Mouse (Mus musculus): ENCODE data around the gene Mapkap1. TPM values are rescaled to one million over a fixed set of nuclear protein-coding genes. Genes with fewer than 3 reads are reported as not detected.
"Not testable (repeated sequence)": the region's sequence is repeated elsewhere in the genome, so short reads cannot be mapped to it uniquely, and the experiment has no call there.

The Mapkap1 gene
- total RNA-seq, 2 experiments from 2014 or later = 61.2 to 64.2 TPM

DNA sequence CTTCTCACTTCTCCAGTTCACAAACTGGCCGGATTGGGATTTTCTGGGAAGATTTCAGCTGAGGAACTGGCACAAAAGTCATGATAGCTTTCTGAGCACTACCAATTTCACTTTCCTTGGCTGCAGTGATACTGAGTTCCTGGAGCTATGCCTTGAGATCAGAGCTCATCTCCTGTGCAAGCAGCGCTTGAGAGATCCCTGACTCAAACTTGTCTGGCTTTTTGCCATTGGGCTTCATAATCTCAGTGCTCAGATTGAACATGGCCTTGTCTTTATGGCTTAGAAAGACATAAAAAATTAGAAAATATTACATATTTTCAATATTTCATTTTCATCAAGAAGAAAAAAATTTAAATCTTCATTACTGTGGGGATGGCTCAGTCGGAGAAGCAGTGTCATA lies 29.8 kb downstream of the Mapkap1 start:
- Histone ChIP-seq H3K27ac (no peak overlapping the region), H3K4me3 (no peak overlapping the region)
- intact Hi-C loops (cut with DNase I) = no loop called here
- TF ChIP-seq CTCF (IDR thresholded peaks at IDR 0.05) = no peak
- no peak for DNase-seq (ENCODE audit: extremely low spot score in 1 of 2, low spot score in 2 of 2)

DNA sequence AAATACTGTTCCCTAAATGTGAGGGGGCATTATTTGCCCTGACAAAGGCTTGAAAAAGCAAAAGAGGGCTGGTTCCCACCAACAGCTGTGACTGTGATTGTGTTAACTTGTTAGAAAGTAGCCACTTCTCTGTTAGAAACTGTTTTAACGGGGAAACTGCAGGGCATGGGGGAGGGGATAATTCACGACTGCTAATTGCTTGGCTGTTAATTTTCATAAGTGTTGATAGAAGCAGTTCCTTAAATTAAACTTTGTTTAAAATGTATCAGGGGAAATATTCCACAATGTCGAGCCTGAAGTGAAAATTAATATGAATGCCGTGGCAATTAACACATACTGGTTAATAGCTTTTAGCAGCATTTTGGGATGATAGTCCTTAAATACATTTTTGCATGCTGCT lies 42.2 kb downstream of the Mapkap1 start:
- H3K27ac ChIP-seq = no peak overlapping the region
- TF ChIP-seq CTCF (IDR thresholded peaks at IDR 0.05) = no peak
- DNase-seq (ENCODE audit: extremely low spot score in 1 of 2, low spot score in 2 of 2) = no peak
- H3K4me3 ChIP-seq = no peak overlapping the region
- intact Hi-C loops (cut with DNase I) = no loop called here

DNA sequence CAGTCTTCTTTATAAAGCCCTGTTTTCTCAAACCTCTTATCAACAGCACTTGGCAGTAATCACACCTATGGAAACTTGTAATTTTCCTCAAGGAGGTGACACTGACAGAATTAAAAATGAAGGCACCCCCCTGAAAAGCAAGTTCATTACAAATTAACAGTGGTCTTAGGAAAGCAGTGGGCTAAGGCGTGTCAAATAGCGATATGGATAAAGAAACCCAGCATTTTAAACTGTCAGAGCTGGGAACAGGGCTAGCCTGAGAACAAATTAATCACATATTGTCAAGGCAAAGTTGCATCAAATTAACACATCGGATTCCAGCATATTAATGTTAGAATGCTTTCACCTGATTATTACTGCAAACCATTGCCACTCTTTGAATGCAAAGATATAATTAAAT lies 55.9 kb downstream of the Mapkap1 start:
- TF ChIP-seq CTCF (IDR thresholded peaks at IDR 0.05) = no peak
- no peak overlapping the region for H3K27ac ChIP-seq
- intact Hi-C loops (cut with DNase I) = no loop called here
- H3K4me3 ChIP-seq = no peak overlapping the region
- no peak for DNase-seq (ENCODE audit: extremely low spot score in 1 of 2, low spot score in 2 of 2)

DNA sequence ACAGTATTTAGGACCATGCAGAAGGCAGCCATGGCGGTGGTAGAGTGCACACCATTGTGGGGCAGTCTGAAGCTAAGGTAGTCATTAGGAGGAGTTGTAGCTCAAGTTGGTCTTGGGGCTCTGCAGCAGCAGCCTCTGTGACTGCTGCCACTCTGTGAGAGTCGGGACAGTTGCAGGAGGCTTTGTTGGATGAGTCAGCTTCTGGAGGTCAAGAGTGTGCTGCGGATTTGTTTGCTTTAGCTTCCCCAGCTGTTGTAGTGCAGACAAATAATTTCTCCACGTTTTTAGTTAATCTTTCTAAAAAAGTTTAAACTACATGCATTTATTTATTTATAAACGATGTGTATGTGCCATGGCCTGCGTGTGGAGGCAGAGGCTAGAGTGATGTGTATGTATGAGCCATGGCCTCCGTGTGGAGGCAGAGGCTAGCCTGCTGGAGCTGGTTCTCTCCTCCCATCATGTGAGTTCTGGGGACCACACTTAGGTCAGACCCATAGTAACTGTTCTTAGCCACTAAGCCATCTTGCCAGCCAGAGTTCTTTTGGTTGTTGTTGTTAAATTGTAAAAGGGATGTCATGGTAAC lies 62.1 kb downstream of the Mapkap1 start:
- Histone ChIP-seq H3K27ac (no peak overlapping the region), H3K4me3 (no peak overlapping the region)
- DNase-seq (ENCODE audit: extremely low spot score in 1 of 2, low spot score in 2 of 2) = no peak
- intact Hi-C loops (cut with DNase I) = no loop called here
- no peak for TF ChIP-seq CTCF (IDR thresholded peaks at IDR 0.05)

DNA sequence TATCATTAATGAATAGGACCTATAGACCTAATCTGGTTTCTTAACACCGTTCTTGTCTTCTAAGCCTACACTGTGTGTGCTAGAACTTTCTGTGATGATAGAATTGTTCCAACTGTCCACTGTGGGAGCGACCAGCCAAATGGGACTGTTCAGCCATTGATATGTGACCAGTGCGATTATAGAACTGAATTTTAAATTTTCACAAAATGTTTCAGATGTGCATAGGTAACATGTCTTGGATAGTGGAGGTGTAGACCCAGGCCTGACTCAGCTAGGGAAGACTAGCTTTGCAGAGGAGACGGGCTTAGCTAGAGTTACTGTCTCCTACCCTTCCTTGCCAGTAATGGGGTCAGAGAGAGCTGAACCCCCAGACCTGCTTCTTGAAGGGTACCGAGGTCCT lies 62.8 kb downstream of the Mapkap1 start:
- DNase-seq (ENCODE audit: extremely low spot score in 1 of 2, low spot score in 2 of 2) = no peak
- intact Hi-C loops (cut with DNase I) = no loop called here
- no peak for TF ChIP-seq CTCF (IDR thresholded peaks at IDR 0.05)
- Histone ChIP-seq H3K4me3 (no peak overlapping the region), H3K27ac (no peak overlapping the region)

DNA sequence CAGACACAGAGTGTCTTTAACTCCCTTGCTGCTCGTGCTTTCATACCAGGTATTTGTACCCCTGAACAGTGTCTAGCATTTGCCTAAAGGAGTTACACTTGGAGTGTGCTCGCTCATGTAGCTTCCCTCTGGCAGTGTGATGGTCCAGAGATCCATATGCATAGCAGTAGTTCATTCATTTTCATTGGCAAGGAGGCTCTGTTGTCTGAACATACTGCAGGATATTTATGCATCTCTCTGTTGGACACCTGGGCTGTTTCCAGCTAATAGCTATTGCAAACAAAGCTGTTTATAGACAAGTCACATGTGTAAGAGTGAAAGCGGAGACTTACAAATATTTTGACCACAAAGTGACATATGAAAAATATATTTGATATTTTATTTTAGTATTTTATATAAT lies 67.2 kb downstream of the Mapkap1 start:
- intact Hi-C loops (cut with DNase I) = no loop called here
- H3K27ac ChIP-seq = no peak overlapping the region
- no peak overlapping the region for H3K4me3 ChIP-seq
- DNase-seq (ENCODE audit: extremely low spot score in 1 of 2, low spot score in 2 of 2) = no peak
- no peak for TF ChIP-seq CTCF (IDR thresholded peaks at IDR 0.05)

DNA sequence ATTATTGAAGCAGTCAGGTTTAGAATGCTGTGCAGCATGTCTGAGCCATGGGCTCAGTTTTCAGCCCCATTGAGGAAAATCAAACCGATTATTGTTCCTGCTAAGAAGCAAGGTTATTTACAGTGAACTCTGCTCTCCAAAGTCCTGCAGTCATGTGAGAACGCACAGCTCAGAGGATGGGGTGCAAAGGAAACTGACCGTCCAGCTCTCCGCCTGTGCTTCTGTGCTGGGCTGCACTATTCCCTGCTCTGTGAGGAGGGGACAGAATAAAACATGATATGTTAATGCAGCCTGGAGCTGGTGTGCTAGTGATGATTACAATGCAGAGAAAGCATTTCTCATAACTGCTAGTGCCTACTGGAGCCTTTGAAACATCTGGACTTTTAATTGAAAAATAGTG lies 74.8 kb downstream of the Mapkap1 start:
- no peak for DNase-seq (ENCODE audit: extremely low spot score in 1 of 2, low spot score in 2 of 2)
- intact Hi-C loops (cut with DNase I) = no loop called here
- TF ChIP-seq CTCF (IDR thresholded peaks at IDR 0.05) = no peak
- Histone ChIP-seq H3K4me3 (no peak overlapping the region), H3K27ac (no peak overlapping the region)

DNA sequence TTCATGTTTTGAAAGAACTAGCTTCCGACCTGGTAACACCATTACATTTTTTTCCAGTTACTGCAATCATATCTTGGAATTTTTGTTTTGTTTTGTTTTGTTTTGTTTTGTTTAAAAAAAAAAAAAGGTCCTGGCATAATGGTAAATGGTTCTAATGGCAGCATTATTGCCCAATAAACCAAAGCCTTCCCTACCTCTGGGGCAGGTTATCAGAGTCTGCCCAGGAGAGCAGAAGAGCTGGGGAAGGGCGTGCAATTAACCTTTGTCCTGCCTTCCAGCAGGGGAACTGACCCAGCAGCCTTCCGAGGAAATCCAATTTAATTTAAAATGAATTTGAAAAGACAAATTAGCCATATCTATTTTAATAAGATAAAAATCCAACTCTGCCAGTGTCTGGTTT lies 75.5 kb downstream of the Mapkap1 start:
- TF ChIP-seq CTCF (IDR thresholded peaks at IDR 0.05) = no peak
- intact Hi-C loops (cut with DNase I) = no loop called here

DNA sequence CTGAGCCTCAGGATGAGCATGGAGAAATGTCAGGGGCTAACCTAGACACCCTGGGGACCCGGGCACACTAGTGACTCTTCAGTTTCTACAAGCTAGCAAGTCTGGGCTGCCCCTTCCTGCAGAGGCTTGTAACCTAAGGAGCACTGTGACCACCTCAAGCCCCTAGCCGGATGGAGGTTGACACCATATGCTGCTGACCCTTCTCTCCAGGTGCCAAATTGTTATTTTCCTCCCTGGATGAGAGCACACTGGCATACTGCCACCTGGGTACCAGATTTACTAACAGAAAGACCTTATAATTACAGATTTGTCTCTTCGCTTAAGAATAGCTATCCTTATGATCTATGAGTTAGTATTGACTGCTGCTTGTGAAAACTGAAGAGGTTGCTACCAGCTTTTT lies 76.0 kb downstream of the Mapkap1 start:
- DNase-seq (ENCODE audit: extremely low spot score in 1 of 2, low spot score in 2 of 2) = no peak
- Histone ChIP-seq H3K4me3 (no peak overlapping the region), H3K27ac (no peak overlapping the region)
- intact Hi-C loops (cut with DNase I) = no loop called here
- no peak for TF ChIP-seq CTCF (IDR thresholded peaks at IDR 0.05)

More for the DNA sequence above, 75.5 kb downstream of the Mapkap1 start:
- Histone ChIP-seq H3K27ac (no peak overlapping the region), H3K4me3 (no peak overlapping the region)
- no peak for DNase-seq (ENCODE audit: extremely low spot score in 1 of 2, low spot score in 2 of 2)

DNA sequence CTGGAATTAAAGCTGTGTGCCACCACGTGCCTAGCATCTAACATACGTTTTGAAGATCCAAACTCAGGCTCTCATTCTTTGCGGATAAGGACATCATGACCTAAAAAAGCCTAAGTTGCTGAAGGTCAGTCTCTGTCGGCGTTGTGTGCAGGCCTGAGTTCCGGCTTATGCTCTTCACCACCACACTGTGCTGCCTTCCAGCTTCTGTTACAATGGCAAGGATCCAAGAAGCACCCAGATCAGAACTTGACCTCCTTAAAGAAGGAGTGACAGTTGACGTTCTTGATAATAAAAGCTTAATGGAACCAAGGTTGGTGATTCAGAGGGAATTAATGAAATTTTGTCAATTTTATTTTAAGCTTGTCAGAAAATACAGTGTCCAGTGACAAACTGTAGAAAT lies 80.7 kb downstream of the Mapkap1 start:
- no peak overlapping the region for H3K27ac ChIP-seq
- DNase-seq (ENCODE audit: extremely low spot score in 1 of 2, low spot score in 2 of 2) = no peak
- no peak overlapping the region for H3K4me3 ChIP-seq
- TF ChIP-seq CTCF (IDR thresholded peaks at IDR 0.05) = no peak
- intact Hi-C loops (cut with DNase I) = no loop called here

DNA sequence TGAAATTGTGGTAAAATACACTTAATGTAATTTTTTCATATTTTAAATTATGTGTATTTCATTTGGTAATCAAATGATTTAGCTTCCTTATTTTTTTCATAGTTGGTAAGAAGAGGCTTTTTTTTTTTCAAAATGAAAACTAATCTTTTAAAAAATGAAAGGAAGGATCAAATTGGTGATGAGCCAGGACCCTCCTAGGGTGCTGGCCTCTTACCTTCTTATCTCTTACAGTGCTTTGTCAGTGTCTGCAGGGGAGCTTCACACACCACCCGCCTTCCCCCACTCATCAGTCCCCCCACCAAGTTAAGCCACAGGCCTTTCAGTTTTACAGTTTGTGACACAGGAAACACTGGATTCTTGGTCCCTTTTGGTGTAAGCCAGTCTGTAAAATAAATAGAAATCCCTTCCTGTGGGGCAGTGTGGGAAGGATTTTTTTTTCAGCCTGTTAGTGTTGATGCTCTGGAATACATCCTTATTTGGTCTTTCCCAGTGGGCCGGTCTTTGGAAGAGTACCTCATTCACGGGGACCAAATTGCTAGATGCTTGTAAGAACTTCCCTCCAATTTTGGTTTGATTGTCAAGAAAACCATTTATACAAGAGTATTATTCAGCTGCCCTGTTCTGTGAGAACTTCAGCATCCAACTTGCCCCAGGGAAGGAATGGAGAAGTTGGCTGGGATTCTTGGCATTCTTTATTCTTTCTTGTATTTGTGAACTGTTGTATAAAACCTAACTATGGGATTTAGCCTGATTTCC lies 97.6 kb downstream of the Mapkap1 start:
- intact Hi-C loops (cut with DNase I) = no loop called here
- DNase-seq (ENCODE audit: extremely low spot score in 1 of 2, low spot score in 2 of 2) = no peak
- Histone ChIP-seq H3K27ac (no peak overlapping the region), H3K4me3 (no peak overlapping the region)
- TF ChIP-seq CTCF (IDR thresholded peaks at IDR 0.05) = no peak

DNA sequence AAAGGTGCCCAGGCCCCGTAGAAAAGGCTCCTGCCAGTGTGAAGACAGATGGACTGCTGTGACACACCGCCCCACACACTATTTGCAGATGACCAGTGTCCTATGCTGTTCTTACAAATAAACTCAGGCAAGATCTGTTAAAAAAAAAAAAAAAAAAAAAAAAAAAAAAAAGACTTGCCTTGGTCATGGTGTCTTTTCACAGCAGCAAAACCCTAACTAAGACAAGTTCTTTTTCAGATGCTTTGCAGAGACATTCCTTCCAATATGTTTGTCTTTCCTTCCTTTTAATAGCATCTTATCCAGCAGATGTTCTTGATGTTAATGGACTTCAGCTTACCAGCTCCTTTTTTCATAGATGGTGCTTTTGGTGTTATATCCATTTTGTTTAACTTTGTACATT lies 99.6 kb downstream of the Mapkap1 start:
- H3K27ac ChIP-seq; intact Hi-C loops (cut with DNase I); H3K4me3 ChIP-seq; DNase-seq (ENCODE audit: extremely low spot score in 1 of 2, low spot score in 2 of 2): not testable (repeated sequence)

DNA sequence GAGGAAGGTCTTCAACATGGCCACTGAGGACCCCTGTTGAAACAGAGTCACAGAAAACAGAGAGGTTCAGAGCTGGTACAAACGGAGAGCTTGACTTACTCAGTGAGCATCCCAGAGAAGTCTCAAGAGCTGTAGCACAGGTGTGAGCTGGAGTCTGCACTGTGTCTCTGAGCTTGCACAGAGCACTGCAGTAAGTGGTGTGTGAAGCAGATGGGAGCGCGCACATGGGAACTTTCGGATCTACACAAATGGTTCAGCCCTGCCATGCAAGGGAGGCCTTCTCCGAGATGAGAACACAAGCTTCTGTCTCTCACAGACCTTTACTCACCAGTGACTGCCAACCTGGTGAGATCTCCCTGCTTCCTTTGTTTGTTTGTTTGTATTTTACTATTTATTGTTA lies 103.3 kb downstream of the Mapkap1 start:
- DNase-seq (ENCODE audit: extremely low spot score in 1 of 2, low spot score in 2 of 2) = no peak
- TF ChIP-seq CTCF (IDR thresholded peaks at IDR 0.05) = no peak
- Histone ChIP-seq H3K27ac (no peak overlapping the region), H3K4me3 (no peak overlapping the region)
- intact Hi-C loops (cut with DNase I) = loop anchor here (10.0 kb wide), 1 partner anchor 685 kb away; no protein-coding TSS in a partner anchor
